Mouse (Mus musculus) granulocyte monocyte progenitor cell, adult 5-6 weeks (primary cell): ENCODE data around the gene Sat2. TPM values are rescaled to one million over a fixed set of nuclear protein-coding genes. Genes with fewer than 3 reads are reported as not detected.

Experiments
- ATAC-seq: replicated peaks from 2 replicates; pipeline ENCODE4 v1.8.0; 2016; ENCODE audit warnings: mild to moderate bottlenecking, moderate TSS enrichment, inconsistent platforms; ENCODE audit not compliant: poor library complexity, severe bottlenecking
- total RNA-seq, 2 experiments: library from RNA; stranded (forward) in 1 of 2; stranded (reverse) in 1 of 2; fragments of 200-712, 200-1000 nt in 1 of 2; fragments of >200 nt in 1 of 2; fragmentation: Nextera tagmentation in 1 of 2; gene quantifications; 2 replicates each; pipeline ENCODE4 v1.2.3; 2014 to 2017

The Sat2 gene
- total RNA-seq, 2 experiments from 2014 or later: not detected

DNA sequence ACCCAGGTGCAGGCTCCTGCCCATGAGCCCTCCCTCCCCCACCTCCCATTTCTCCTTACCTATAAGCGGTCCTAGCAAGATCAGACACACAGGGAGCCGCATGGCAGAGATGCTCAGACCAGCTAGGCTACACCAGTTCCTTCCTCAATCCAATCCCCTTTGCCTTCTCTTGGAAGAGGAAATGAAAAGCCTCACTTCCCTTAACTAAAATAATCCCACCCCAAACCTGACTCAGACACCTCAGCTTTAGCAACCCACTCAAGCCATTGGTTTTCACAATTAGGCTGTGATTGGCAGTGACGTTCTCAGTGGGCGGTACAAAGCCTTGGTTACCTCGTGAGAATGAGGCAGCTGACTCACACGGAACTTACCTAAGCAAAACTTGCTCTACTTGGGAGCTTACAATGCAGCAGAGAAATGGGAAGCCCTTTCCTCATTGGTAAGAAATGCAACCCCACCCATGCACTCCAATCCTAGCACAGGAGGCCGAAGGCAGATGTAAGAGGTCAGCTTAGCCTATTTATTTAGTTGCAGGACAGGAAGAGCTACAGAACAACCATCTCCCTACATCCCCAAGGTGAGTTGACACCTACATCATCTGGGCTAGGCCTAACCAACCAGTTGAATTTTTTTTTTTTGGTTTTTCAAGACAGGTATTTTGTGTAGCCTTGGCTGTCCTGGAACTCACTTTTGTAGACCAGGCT, 44.3 kb downstream of the Sat2 start, which contains the start of gene Cd68:
TSS of gene Cd68 (minus strand) at position 193 of the 704 bp plus-strand sequence.
- ATAC-seq: peak; percentile 65

DNA sequence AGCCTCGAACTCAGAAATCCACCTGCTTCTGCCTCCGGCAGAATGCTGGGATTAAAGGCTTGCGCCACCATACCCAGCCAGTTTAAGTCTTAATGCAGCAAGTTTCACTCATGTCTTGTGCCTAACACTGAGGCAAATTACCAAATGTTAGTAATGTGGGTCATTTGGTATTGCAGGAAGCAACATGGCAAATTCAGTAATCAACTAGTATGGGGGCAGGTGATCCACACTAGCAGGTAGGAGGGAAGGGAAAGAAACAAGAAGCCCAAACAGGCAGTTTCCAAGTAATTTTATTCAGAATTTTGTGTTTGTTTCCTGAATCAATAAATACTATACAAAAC, 44.8 kb downstream of the Sat2 start:
- ATAC-seq: no peak

DNA sequence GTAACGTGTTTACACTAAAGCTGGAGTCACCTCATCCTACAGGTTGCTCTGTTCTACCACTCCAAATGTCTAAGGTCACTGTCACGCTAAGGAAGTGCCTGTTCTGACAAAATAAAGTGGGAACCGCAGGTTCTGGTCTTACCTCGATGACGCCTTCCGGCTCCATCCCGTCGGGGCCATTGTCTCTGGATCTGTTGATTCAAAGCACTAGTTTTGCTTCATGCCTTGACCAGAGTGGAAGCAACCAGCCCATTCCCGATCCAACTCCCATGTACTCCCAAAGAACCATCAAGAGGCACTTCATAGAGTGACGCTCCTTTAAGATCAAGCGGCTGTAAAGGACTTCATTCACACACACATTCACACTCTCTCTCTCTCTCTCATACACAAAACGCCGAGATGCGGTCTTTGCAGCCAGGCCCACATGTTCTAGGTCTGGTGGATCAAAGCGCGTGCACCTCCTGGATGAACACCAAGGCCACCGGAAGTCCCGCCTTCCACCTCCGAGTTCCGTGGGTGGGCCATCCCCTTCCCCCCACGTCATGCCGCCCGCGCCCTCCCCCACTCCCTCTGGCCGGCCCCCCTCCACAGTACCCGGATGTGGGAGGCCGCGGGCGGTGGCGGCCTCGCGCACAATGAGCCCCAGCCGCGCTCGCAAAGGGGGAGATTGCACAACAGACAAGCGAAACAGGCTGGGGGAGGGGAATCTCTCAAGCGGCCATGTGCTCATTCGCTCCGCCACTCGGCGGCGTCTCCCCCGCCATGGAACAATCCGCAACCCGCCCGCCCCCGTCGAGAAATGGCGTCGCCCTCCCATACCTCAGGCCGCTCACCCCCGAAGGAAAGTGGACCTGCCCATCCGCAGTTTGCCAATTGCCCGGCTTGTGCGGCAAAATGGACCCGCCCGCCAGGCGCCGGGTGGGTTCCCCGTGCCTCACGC, 49.2 kb downstream of the Sat2 start:
- peak; percentile 61 for ATAC-seq

DNA sequence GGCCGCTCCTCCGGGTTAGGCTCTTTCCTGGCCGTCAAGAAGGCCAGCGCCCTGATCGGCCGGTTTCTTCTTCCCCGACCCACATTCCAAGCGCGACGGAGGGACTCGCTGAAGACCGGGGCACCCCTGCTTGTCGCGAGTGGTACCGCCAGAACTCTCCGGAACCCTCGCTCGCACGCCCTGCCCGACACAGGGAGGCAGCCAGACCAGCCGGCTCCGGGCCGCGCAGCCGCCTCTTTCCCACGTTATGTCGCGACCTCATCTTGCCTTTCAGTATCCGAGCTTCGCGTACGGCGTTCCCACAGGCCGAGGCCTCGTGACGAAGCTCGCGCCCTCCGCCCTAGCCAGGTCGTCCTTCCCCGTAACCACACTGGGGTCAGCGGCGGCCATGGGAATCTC, 49.9 kb downstream of the Sat2 start:
- peak; percentile 21; the same call in 1 of the 2 replicates for ATAC-seq

DNA sequence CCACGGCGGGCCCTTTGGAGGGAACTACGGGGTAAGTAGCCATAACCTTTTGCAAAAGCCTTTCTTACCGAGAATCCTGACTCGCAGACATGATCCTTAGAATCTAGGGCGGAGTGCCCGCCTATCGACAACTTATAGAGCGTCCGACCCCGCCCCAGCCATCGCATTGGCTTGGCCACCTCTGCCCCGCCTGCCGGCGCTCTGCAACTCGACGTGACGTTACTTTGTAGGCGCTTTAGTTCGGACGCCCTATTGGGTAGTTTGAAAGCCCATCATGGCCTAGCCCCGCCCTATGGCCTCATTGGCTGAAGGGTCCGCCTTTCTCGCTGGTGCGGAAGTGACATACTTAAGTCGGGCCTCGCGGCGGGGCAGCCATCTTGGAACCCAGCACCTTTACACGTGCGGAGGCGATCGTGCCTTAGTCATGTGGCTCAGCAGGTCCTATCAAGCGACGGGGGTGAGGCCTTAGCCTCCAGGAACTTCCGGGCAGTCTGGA, 50.4 kb downstream of the Sat2 start, which contains the start of gene Eif4a1:
TSS of gene Eif4a1 (minus strand) at position 213 of the 496 bp plus-strand sequence.
- ATAC-seq: peak; percentile 77

Other genes with a start within 250 kb of the Sat2 start
Only the 30 nearest of the 32 such genes appear.
- 22.8 and 25.2 TPM in 2 replicates for gene Cyb5d1, start 226.4 kb upstream of the Sat2 start, total RNA-seq (2014; fragmentation: Nextera tagmentation)
- 32.7 and 38.2 TPM in 2 replicates for gene Cyb5d1, start 226.4 kb upstream of the Sat2 start, total RNA-seq (2017)
- not detected in 2 replicates for gene Tmem88, start 223.8 kb upstream of the Sat2 start, total RNA-seq (2014; fragmentation: Nextera tagmentation)
- gene Tmem88, start 223.8 kb upstream of the Sat2 start, total RNA-seq (2017): 0.56 TPM in 1 of 2 replicates, not detected in the other
- gene Kdm6b, start 208.3 kb upstream of the Sat2 start, total RNA-seq (2014; fragmentation: Nextera tagmentation): 12.1 and 14.4 TPM in 2 replicates
- 0.99 and 2.8 TPM in 2 replicates for gene Kdm6b, start 208.3 kb upstream of the Sat2 start, total RNA-seq (2017)
- 0.11 and 3.5 TPM in 2 replicates for gene Dnah2, start 72.9 kb upstream of the Sat2 start, total RNA-seq (2014; fragmentation: Nextera tagmentation)
- not detected in 2 replicates for gene Dnah2, start 72.9 kb upstream of the Sat2 start, total RNA-seq (2017)
- not detected in 2 replicates for gene Efnb3, start 61.8 kb upstream of the Sat2 start, total RNA-seq (2014; fragmentation: Nextera tagmentation)
- not detected in 2 replicates for gene Efnb3, start 61.8 kb upstream of the Sat2 start, total RNA-seq (2017)
- 8.0 and 18.8 TPM in 2 replicates for gene Wrap53, start 41.8 kb upstream of the Sat2 start, total RNA-seq (2014; fragmentation: Nextera tagmentation)
- gene Wrap53, start 41.8 kb upstream of the Sat2 start, total RNA-seq (2017): 6.5 and 11.3 TPM in 2 replicates
- 215 and 226 TPM in 2 replicates for gene Trp53, start 41.7 kb upstream of the Sat2 start, total RNA-seq (2014; fragmentation: Nextera tagmentation)
- 56.8 and 58.0 TPM in 2 replicates for gene Trp53, start 41.7 kb upstream of the Sat2 start, total RNA-seq (2017)
- 1.7 and 3.0 TPM in 2 replicates for gene Atp1b2, start 16.1 kb upstream of the Sat2 start, total RNA-seq (2014; fragmentation: Nextera tagmentation)
- gene Atp1b2, start 16.1 kb upstream of the Sat2 start, total RNA-seq (2017): 0.10 TPM in 1 of 2 replicates, not detected in the other
- not detected in 2 replicates for gene Shbg, start 4.1 kb upstream of the Sat2 start, total RNA-seq (2014; fragmentation: Nextera tagmentation)
- gene Shbg, start 4.1 kb upstream of the Sat2 start, total RNA-seq (2017): not detected in 2 replicates
- gene Fxr2, start 11.0 kb downstream of the Sat2 start, total RNA-seq (2014; fragmentation: Nextera tagmentation): 47.4 and 65.8 TPM in 2 replicates
- 34.1 and 37.1 TPM in 2 replicates for gene Fxr2, start 11.0 kb downstream of the Sat2 start, total RNA-seq (2017)
- gene Sox15, start 33.3 kb downstream of the Sat2 start, total RNA-seq (2014; fragmentation: Nextera tagmentation): not detected in 2 replicates
- not detected in 2 replicates for gene Sox15, start 33.3 kb downstream of the Sat2 start, total RNA-seq (2017)
- 40.7 and 48.6 TPM in 2 replicates for gene Mpdu1, start 40.6 kb downstream of the Sat2 start, total RNA-seq (2014; fragmentation: Nextera tagmentation)
- 58.5 and 67.9 TPM in 2 replicates for gene Mpdu1, start 40.6 kb downstream of the Sat2 start, total RNA-seq (2017)
- gene Cd68, start 44.1 kb downstream of the Sat2 start, total RNA-seq (2014; fragmentation: Nextera tagmentation): 29.7 and 52.0 TPM in 2 replicates
- 27.0 and 47.7 TPM in 2 replicates for gene Cd68, start 44.1 kb downstream of the Sat2 start, total RNA-seq (2017)
- gene Eif4a1, start 50.4 kb downstream of the Sat2 start, total RNA-seq (2014; fragmentation: Nextera tagmentation): 969 and 995 TPM in 2 replicates
- gene Eif4a1, start 50.4 kb downstream of the Sat2 start, total RNA-seq (2017): 1,214 and 1,335 TPM in 2 replicates
- gene Senp3, start 60.1 kb downstream of the Sat2 start, total RNA-seq (2014; fragmentation: Nextera tagmentation): 99.4 and 106 TPM in 2 replicates
- gene Senp3, start 60.1 kb downstream of the Sat2 start, total RNA-seq (2017): 95.6 and 98.9 TPM in 2 replicates
- 5.4 and 27.7 TPM in 2 replicates for gene Tnfsf13, start 63.8 kb downstream of the Sat2 start, total RNA-seq (2014; fragmentation: Nextera tagmentation)
- 38.0 and 41.8 TPM in 2 replicates for gene Tnfsf13, start 63.8 kb downstream of the Sat2 start, total RNA-seq (2017)
- 2.1 and 6.1 TPM in 2 replicates for gene Tnfsf12, start 73.8 kb downstream of the Sat2 start, total RNA-seq (2014; fragmentation: Nextera tagmentation)
- 0.46 and 1.6 TPM in 2 replicates for gene Tnfsf12, start 73.8 kb downstream of the Sat2 start, total RNA-seq (2017)
- gene Tnfsfm13, start 74.1 kb downstream of the Sat2 start, total RNA-seq (2014; fragmentation: Nextera tagmentation): 4.9 and 6.6 TPM in 2 replicates
- 3.6 and 6.1 TPM in 2 replicates for gene Tnfsfm13, start 74.1 kb downstream of the Sat2 start, total RNA-seq (2017)
- 153 and 165 TPM in 2 replicates for gene Polr2a, start 136.6 kb downstream of the Sat2 start, total RNA-seq (2014; fragmentation: Nextera tagmentation)
- gene Polr2a, start 136.6 kb downstream of the Sat2 start, total RNA-seq (2017): 30.2 and 38.5 TPM in 2 replicates
- gene Slc35g3, start 139.9 kb downstream of the Sat2 start, total RNA-seq (2014; fragmentation: Nextera tagmentation): not detected in 2 replicates
- not detected in 2 replicates for gene Slc35g3, start 139.9 kb downstream of the Sat2 start, total RNA-seq (2017)
- 1.8 and 2.1 TPM in 2 replicates for gene Zbtb4, start 143.9 kb downstream of the Sat2 start, total RNA-seq (2014; fragmentation: Nextera tagmentation)
- 0.26 and 0.43 TPM in 2 replicates for gene Zbtb4, start 143.9 kb downstream of the Sat2 start, total RNA-seq (2017)
- gene Chrnb1, start 173.9 kb downstream of the Sat2 start, total RNA-seq (2014; fragmentation: Nextera tagmentation): not detected in 2 replicates
- gene Chrnb1, start 173.9 kb downstream of the Sat2 start, total RNA-seq (2017): 0.82 TPM in 1 of 2 replicates, not detected in the other
- gene Fgf11, start 179.8 kb downstream of the Sat2 start, total RNA-seq (2014; fragmentation: Nextera tagmentation): 1.6 and 2.9 TPM in 2 replicates
- not detected in 2 replicates for gene Fgf11, start 179.8 kb downstream of the Sat2 start, total RNA-seq (2017)
- not detected in 2 replicates for gene Tmem102, start 183.6 kb downstream of the Sat2 start, total RNA-seq (2014; fragmentation: Nextera tagmentation)
- not detected in 2 replicates for gene Tmem102, start 183.6 kb downstream of the Sat2 start, total RNA-seq (2017)
- gene Gm39566, start 193.3 kb downstream of the Sat2 start, total RNA-seq (2014; fragmentation: Nextera tagmentation): not detected in 2 replicates
- not detected in 2 replicates for gene Gm39566, start 193.3 kb downstream of the Sat2 start, total RNA-seq (2017)
- gene Spem2, start 196.4 kb downstream of the Sat2 start, total RNA-seq (2014; fragmentation: Nextera tagmentation): not detected in 2 replicates
- not detected in 2 replicates for gene Spem2, start 196.4 kb downstream of the Sat2 start, total RNA-seq (2017)
- not detected in 2 replicates for gene Spem1, start 200.2 kb downstream of the Sat2 start, total RNA-seq (2014; fragmentation: Nextera tagmentation)
- not detected in 2 replicates for gene Spem1, start 200.2 kb downstream of the Sat2 start, total RNA-seq (2017)
- gene Nlgn2, start 215.8 kb downstream of the Sat2 start, total RNA-seq (2014; fragmentation: Nextera tagmentation): 13.5 and 33.1 TPM in 2 replicates
- gene Nlgn2, start 215.8 kb downstream of the Sat2 start, total RNA-seq (2017): 4.0 and 7.4 TPM in 2 replicates
- gene Tmem256, start 216.5 kb downstream of the Sat2 start, total RNA-seq (2014; fragmentation: Nextera tagmentation): 294 and 359 TPM in 2 replicates
- gene Tmem256, start 216.5 kb downstream of the Sat2 start, total RNA-seq (2017): 118 and 164 TPM in 2 replicates
- 108 and 109 TPM in 2 replicates for gene Plscr3, start 224.4 kb downstream of the Sat2 start, total RNA-seq (2014; fragmentation: Nextera tagmentation)
- gene Plscr3, start 224.4 kb downstream of the Sat2 start, total RNA-seq (2017): 24.9 and 25.2 TPM in 2 replicates